Mouse (Mus musculus): Measurements from ENCODE around the gene Prrg1. TPM values are rescaled to one million over a fixed set of nuclear protein-coding genes. Genes with fewer than 3 reads are reported as not detected.
"Not testable (repeated sequence)": the region's sequence is repeated elsewhere in the genome, so short reads cannot be mapped to it uniquely, and the experiment has no call there.

The Prrg1 gene
- polyA plus RNA-seq, 1 experiment from 2014 or later: 5.7 TPM

GRCm38 (mm10) chrX:78538632-78539316 lies 44.9 kb downstream of the Prrg1 start:
- no peak overlapping the region for H3K4me2 ChIP-seq (ENCODE audit: low read depth, low read length)
- no peak for ATAC-seq (replicated peaks; ENCODE audit: extremely low read depth, insufficient read depth, low FRiP score)
- H3K9me3 ChIP-seq (replicated peaks; ENCODE audit: control insufficient read depth, low read length): no peaks in the 10 kb centered on the region
- H3K9ac ChIP-seq (ENCODE audit: low read length): no peak overlapping the region
- no peaks in the 10 kb centered on the region for H3K4me1 ChIP-seq (ENCODE audit: control insufficient read depth, insufficient read depth, low read length)
- no peaks in the 10 kb centered on the region for H3K36me3 ChIP-seq (ENCODE audit: control insufficient read depth, insufficient read depth)
- no peak overlapping the region for H3K4me3 ChIP-seq (ENCODE audit: low read length)
- 54% methylated on average over 2 of the region's 2 CpGs for WGBS
- H3K27me3 ChIP-seq (ENCODE audit: control insufficient read depth, insufficient read depth, low read length): no peaks in the 10 kb centered on the region
- H3K27ac ChIP-seq (ENCODE audit: low read length): no peak overlapping the region

GRCm38 (mm10) chrX:78518301-78518700 lies 65.4 kb downstream of the Prrg1 start:
- Histone ChIP-seq H3K36me3 (ENCODE audit: control insufficient read depth, insufficient read depth) (no peaks in the 10 kb centered on the region), H3K4me1 (ENCODE audit: control insufficient read depth, insufficient read depth, low read length) (no peaks in the 10 kb centered on the region), H3K27ac (ENCODE audit: low read length) (no peak overlapping the region), H3K9ac (ENCODE audit: low read length) (no peak overlapping the region), H3K9me3 (replicated peaks; ENCODE audit: control insufficient read depth, low read length) (no peaks in the 10 kb centered on the region), H3K27me3 (ENCODE audit: control insufficient read depth, insufficient read depth, low read length) (no peaks in the 10 kb centered on the region), H3K4me2 (ENCODE audit: low read depth, low read length) (no peak overlapping the region), H3K4me3 (ENCODE audit: low read length) (no peak overlapping the region)
- no peak for ATAC-seq (replicated peaks; ENCODE audit: extremely low read depth, insufficient read depth, low FRiP score)
- 75% methylated on average over 2 of the region's 2 CpGs for WGBS

DNA sequence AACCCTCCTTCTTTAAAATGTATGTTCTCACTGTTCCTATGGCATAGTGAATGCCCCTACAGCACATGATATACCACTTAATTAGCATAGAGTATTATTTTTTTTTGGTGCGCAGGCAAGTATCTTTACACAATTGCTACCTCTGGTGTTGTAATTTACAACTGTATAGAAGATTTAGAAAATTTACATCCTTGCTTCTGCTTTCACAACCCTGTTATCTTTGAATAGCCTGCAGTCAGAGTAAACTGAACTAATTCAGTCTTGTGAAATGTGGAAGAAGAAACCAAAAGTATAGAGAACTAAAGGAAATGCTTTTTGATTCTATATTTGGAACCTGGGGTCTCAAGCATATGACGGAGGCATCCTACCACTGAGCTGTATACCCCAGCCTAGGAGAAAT lies 100.7 kb downstream of the Prrg1 start:
- H3K27ac ChIP-seq (ENCODE audit: low read length): no peak overlapping the region
- no peak overlapping the region for H3K9ac ChIP-seq (ENCODE audit: low read length)
- no peak for ATAC-seq (replicated peaks; ENCODE audit: extremely low read depth, insufficient read depth, low FRiP score)
- no peak overlapping the region for H3K4me3 ChIP-seq (ENCODE audit: low read length)
- no peaks in the 10 kb centered on the region for H3K27me3 ChIP-seq (ENCODE audit: control insufficient read depth, insufficient read depth, low read length)
- no peaks in the 10 kb centered on the region for H3K36me3 ChIP-seq (ENCODE audit: control insufficient read depth, insufficient read depth)
- 85% methylated on average over 2 of the region's 2 CpGs for WGBS
- no peaks in the 10 kb centered on the region for H3K4me1 ChIP-seq (ENCODE audit: control insufficient read depth, insufficient read depth, low read length)
- no peaks in the 10 kb centered on the region for H3K9me3 ChIP-seq (replicated peaks; ENCODE audit: control insufficient read depth, low read length)
- no peak overlapping the region for H3K4me2 ChIP-seq (ENCODE audit: low read depth, low read length)

GRCm38 (mm10) chrX:78479710-78480109 lies 104.0 kb downstream of the Prrg1 start:
- H3K4me2 ChIP-seq (ENCODE audit: low read depth, low read length): no peak overlapping the region
- 57% methylated on average over 3 of the region's 3 CpGs for WGBS

GRCm38 (mm10) chrX:78434357-78434756 lies 149.3 kb downstream of the Prrg1 start:
- no peak overlapping the region for H3K4me3 ChIP-seq (ENCODE audit: low read length)
- H3K27ac ChIP-seq (ENCODE audit: low read length): no peak overlapping the region
- no peak overlapping the region for H3K4me2 ChIP-seq (ENCODE audit: low read depth, low read length)
- WGBS: 72% methylated on average over 6 of the region's 6 CpGs
- H3K36me3 ChIP-seq (ENCODE audit: control insufficient read depth, insufficient read depth): no peaks in the 10 kb centered on the region
- no peak; the same call in 1 of the 2 replicates for ATAC-seq (replicated peaks; ENCODE audit: extremely low read depth, insufficient read depth, low FRiP score)
- no peak overlapping the region for H3K9ac ChIP-seq (ENCODE audit: low read length)
- H3K27me3 ChIP-seq (ENCODE audit: control insufficient read depth, insufficient read depth, low read length): no peaks in the 10 kb centered on the region
- no peaks in the 10 kb centered on the region for H3K9me3 ChIP-seq (replicated peaks; ENCODE audit: control insufficient read depth, low read length)
- H3K4me1 ChIP-seq (ENCODE audit: control insufficient read depth, insufficient read depth, low read length): no peaks in the 10 kb centered on the region

More at GRCm38 (mm10) chrX:78479710-78480109, 104.0 kb downstream of the Prrg1 start:
- no peak for ATAC-seq (replicated peaks; ENCODE audit: extremely low read depth, insufficient read depth, low FRiP score)
- Histone ChIP-seq H3K4me1 (ENCODE audit: control insufficient read depth, insufficient read depth, low read length) (no peaks in the 10 kb centered on the region), H3K9me3 (replicated peaks; ENCODE audit: control insufficient read depth, low read length) (no peaks in the 10 kb centered on the region), H3K27me3 (ENCODE audit: control insufficient read depth, insufficient read depth, low read length) (no peaks in the 10 kb centered on the region), H3K4me3 (ENCODE audit: low read length) (no peak overlapping the region), H3K27ac (ENCODE audit: low read length) (no peak overlapping the region), H3K36me3 (ENCODE audit: control insufficient read depth, insufficient read depth) (no peaks in the 10 kb centered on the region), H3K9ac (ENCODE audit: low read length) (no peak overlapping the region)

GRCm38 (mm10) chrX:78403346-78403745 lies 180.3 kb downstream of the Prrg1 start:
- H3K27ac ChIP-seq (ENCODE audit: low read length); H3K4me1 ChIP-seq (ENCODE audit: control insufficient read depth, insufficient read depth, low read length); H3K36me3 ChIP-seq (ENCODE audit: control insufficient read depth, insufficient read depth); H3K27me3 ChIP-seq (ENCODE audit: control insufficient read depth, insufficient read depth, low read length); ATAC-seq (replicated peaks; ENCODE audit: extremely low read depth, insufficient read depth, low FRiP score); H3K9ac ChIP-seq (ENCODE audit: low read length); H3K9me3 ChIP-seq (replicated peaks; ENCODE audit: control insufficient read depth, low read length); H3K4me2 ChIP-seq (ENCODE audit: low read depth, low read length); H3K4me3 ChIP-seq (ENCODE audit: low read length): not testable (repeated sequence)
- WGBS: 71% methylated on average over 2 of the region's 2 CpGs

Other genes starting within 250 kb of the Prrg1 start
- not detected in 2 replicates for gene 4930480E11Rik, start 214.3 kb downstream of the Prrg1 start, polyA plus RNA-seq (2015; fragmentation: Nextera tagmentation; extraction: Ambion mirVana)
- not detected in 2 replicates for gene Fam47c, start 153.9 kb upstream of the Prrg1 start, polyA plus RNA-seq (2015; fragmentation: Nextera tagmentation; extraction: Ambion mirVana)

Measured in heart, embryonic 16.5 days (tissue).